Mouse (Mus musculus) c-Kit-positive CD71-negative TER-119-negative erythroid progenitor cells, embryonic 14.5 days (primary cell): ENCODE measurements around the gene Gab1.
A peak's percentile ranks its signal among the peaks of the same experiment; 100 is the strongest.

Experiments used
- DNase-seq: peaks from one replicate; pipeline ENCODE4 v3.0.0-alpha.2; 2013; ENCODE audit warnings: low read depth

Gab1 gene

DNA sequence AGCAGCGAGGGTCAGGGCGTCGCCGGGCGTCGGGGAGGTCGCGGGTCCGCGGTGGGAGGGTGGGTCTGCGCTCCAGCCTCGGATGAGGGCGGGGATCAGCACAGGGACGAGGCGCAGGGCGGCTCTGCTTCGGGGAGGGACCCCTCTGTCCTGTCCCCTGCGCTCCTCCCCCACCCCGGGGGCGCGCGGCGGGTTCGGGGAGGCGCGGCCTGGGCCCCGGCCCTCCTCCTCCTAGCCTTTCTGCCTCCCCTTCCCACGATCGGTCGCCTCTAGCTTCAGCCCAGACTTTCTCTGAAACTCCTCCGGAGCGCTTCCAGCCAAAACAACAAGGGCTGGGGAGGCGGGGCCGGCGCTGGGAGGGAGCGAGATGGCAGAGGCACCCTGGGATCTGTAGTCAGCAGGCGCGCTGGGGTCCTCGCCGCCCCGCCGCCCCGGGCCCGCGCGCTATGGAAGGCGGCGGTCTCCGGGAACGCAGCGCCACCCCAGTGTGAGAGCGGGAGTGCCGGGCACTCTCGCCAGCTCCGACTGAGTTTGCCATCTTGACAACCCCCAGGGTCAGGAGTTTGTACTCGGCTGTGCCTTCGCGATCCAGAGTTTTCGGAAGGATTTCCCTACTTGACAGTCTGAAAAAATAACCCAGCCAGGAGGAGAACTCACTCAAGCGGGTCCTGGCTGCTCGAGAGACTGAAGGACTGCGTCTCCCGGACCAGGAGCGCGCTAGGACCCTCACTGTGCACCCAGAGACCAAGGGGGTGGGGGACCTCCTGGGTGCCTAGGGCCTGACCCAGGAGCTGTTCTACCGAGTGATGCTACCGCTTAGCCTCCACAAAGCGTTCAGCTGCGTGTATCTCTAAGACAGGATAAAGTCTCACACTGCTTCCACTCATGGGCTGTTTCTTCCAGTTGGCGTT, at the start of gene Gab1:
Gab1 (minus strand) TSS at position 324 of the 911 bp plus-strand sequence.
- DNase-seq = peak; percentile 71

DNA sequence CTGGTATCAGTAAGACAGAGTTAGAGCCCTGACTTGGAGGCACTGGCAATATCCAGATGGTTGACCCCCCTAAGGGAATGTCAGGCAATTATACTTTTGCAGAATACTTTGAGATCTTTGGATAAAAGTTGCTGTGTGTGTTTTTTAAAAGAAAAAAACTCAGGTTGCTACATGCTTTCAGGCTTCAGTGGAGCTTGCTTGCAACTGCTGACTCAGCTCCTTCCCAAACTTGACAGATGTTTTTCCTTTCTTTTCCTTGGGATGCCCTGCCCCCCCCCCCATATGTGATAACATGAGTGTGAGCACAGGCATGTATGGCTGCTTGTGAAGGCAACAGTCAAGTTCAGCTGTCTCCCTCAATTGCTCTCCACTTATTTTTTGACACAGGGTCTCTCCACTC, 48.5 kb upstream of the Gab1 start:
- no peak for DNase-seq

DNA sequence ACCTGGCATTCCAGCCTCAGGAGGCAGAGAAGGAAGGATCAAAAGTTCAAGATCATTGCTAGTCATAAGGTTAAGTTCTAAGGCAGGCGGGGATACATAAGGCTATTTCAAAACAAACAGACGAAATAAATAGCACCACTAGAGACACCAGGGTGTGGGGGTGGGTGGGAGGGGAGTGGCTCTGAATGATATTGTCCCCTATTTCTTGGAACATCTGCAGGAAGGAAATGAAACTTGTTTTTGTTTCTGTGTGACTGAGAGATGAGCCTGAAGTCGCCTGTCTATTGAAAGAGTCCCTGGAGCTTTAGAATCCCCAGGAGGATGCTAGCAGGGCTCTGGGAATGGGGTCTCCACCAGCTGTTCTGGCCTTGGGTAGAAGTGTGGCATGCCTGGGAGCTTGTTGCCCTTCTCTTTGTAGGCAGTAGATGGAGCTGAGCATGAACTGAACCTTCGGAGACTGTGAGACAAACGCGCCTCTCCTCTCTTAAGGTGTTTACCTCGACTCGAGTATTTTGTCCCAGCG, 43.5 kb upstream of the Gab1 start:
- DNase-seq = no peak

DNA sequence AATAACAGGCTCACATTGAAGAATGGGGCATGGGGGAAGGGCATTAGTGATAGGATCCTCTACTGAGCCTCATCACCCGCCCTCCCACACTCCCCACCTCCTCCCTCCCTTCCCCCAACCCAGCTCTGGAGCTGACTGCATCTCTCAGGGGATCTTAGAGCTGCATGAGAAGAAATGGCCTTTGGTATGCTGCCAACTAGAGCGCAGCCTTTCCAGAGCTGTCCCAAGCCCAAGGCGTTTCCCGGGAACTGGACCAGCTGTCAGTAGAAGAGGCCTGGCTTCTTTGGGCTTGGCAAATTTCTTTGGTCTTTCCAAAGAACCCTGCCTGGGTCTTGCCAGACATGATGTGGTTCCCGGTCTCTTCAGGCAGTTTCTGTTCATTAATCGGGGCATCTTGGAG, 42.3 kb upstream of the Gab1 start:
- no peak for DNase-seq

DNA sequence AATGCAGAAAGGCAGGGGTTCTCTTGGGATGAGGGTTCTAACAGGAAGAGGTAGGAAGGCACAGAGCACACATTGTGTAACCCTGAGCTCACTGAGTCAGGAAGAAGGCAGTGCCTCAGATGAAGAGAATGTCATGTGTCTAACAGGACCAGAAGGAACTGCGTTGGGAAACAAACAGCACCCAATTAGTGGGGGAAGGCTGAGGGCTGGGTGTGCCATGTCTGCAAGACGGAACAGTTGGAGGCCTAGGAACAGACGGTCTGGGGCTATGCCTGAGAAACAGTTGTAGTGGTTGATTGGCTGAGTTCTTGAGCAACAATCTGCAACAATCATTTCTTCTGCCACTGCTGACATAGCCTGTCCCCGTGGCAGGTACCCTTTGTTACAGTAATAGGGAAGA, 38.8 kb upstream of the Gab1 start:
- DNase-seq = no peak

DNA sequence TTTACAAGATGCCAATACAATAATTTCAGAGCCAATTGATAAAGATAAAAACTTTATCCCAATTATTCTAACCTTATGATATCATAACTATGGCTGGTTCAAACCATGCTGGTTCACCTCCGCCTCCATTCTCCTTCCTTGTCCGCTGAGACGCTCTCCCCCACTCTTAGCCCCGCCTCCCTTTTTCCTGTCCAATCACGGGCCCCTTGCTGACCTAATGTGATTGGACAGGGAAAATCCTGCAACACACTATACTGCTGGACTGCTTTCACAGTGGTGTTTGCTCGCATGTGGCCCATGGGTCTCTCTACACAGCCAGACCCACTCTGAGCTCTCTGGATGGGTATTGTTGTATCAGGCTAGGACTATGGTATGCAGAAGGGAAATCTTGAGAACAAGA, 38.2 kb upstream of the Gab1 start:
- DNase-seq = no peak

DNA sequence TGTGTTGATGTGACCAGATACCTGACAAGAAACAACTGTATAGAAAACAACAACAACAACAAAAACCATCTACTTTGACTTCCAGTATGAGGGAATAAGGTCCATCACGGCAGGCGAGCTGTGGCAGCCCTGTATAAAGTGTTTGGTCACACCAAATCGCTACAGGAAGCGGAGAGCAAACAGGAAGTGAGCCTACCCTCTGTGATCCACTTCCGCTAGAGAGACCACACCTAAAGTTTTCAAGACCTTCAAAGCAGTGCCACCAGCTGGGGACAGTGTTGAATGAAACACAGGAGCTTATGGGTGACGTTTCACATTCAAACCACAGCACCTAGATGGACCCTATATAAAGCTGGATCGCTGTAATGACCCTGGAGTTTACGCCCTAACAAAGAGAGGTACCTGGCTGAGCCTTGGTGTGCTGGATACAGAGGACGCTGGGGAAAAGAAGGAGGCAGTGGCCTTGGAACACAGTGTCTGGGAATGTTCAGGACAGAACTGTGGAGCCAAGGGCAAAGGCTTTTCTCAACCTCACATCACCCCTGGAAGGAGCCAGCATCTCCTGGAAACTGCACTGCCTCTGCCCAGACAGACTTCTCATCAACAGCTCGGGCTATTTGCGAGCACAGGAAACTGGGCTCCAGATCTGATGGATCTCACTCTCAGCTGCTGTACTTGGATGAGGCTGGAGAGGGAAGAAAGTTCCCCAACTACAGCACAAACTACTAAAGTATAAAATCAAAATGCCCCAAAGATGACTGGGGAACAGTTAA, 36.3 kb upstream of the Gab1 start:
- peak; percentile 18 for DNase-seq

DNA sequence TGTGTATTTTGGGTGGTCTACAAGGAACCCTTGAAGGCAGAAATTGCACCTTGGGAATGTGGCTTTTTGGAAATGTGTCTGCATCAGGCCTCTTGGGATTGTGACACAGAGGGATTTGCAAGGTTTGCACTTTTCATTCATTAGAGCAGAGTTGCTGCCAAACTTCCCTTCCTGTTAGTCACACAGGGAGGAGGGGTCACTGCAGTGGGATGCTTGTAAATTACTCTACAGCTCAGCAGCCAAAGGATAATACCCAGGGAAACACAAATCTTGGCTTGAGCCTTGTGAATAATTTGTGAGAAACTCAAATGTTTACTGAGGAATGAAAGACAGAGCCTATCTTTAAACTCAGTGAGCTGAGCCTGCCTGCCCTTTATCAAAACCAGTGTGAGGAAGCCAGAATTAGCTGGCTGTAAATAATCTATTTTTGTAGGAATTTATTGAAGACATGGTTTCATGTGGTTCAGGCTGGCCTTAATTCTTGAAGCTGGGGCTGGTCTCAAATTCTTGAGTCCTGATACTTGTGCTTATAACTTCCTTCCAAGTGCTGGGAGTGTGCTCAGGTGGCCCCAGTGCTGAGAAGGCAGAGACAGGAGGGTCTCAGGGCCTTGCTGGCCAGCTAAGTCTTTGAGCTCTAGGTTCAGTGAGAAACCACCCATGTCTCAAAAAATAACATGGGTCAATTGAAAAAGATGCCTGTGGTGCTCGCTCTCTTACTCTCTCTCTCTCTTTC, 32.9 kb upstream of the Gab1 start:
- no peak for DNase-seq

DNA sequence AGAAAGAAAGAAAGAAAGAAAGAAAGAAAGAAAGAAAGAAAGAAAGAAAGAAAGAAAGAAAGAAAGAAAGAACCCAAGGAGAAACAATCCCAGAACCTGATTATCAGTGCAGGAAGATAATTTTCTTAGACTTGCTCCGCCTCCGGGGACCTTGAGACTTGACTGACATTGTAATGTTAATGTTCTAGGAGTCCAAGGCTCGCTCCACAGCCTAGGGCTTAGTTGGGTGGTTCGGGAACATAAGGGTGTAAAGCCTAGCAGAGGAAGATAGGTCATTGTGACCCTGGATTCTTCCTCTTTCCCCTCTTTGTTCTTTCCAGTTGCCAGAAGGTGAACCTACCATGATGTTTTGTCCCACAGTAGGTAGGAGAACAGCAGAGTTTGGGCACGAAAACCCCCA, 31.1 kb upstream of the Gab1 start:
- no peak for DNase-seq

DNA sequence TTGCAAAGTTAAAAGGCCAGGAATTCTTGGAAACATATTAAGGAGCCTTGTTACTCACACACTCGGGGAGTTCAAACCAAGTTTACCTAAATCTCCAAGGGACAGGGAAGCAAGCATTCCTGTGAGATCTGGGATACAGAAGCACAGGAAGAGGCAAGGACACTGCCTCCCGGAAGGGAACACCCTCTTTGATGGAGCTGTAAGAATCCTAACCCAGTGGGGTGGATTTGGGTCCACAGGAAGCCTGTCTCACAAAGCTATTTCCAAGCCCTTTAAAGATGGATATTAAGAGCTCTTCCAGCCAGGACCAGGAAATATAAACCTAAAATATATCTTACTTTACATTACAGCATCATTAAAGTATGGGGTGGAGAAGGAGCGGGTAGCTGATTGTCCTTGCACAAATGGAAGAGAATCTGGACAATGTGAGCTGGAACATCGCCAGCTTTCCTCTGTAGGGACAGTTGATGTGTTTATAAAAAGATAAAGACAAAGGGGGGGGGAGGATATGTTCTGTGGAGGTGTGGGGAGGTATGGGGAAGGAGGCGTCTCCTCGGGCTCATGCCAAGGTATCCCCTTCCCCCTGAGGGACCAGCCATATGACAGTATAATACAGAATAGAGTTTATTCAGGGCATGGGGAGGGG, 28.1 kb upstream of the Gab1 start:
- no peak for DNase-seq

DNA sequence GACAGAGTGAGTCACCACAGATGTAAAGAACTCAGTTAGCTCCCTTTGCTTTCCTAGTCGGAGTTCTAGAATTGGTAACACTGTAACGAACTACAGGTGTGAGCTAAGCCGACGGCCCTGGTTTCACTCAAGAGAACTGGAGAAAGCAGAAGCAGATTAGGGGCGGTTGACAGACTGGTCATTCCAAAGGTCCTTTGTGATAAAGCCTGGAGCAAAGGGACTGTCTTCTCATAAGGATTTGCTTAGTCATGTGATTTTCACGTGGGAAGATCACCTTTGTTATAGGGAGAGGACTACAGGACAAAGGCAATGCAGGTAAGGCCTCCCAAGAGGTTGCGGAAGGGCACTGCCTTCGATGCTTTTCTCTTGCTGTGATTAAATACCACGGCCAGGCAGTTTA, 22.0 kb upstream of the Gab1 start:
- no peak for DNase-seq

DNA sequence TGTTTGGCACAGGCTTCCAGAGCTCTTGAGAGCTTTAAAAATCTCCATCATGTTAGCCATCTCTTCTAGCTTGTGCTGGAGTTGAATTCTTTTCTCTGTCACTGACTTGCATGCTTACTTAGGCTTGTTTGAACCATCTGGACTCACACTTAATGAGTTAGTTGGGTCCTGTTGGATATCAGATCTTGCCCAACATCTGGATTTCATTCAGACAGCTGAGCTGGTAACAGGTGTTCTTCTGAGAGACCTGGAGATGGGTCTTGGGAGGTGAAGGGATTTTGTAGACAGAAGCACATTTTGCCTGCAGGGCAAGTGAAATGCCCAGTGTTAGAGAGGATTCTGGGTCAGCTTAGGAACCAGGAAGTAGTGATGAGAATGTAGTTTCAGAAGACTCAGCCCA, 19.0 kb upstream of the Gab1 start:
- no peak for DNase-seq

DNA sequence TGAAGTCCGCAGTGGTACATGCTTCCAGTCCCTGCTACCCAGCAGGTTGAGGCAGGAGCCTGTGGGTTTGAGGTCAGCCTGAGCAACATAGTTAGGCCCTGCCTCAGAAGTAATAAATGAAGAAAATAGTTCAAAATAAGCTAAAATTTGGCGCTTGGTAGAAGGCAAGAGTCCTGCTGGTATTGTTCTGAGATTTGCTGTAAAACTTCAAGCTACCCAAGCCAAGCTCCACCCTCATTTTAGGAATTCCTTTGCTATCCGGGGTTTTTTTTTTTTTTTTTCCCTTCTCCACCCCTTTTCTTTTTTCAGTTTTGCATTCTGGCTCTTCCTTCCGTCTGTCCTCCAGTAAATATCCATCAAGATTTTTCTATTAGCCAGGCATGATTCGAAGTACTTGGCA, 15.7 kb upstream of the Gab1 start:
- no peak for DNase-seq

DNA sequence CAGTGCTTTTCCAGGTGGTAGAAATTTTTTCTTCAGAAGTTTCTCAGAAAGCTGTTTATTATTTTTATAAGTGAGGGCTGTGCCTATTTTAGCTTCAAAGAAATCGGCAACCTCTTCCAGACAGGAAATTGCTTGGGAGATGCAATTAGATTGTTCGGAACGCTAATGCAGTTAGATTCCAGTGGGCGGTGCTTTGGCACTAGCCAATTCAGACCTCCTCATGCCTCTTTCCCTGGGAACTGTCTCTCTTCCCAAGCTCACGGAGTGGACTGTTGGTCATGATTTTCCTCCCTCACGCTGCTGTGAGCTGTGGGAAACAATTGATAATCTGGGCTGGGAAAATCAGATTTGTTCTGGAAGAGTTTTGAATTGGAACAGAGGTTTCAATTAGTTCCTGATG, 15.1 kb upstream of the Gab1 start:
- no peak for DNase-seq

DNA sequence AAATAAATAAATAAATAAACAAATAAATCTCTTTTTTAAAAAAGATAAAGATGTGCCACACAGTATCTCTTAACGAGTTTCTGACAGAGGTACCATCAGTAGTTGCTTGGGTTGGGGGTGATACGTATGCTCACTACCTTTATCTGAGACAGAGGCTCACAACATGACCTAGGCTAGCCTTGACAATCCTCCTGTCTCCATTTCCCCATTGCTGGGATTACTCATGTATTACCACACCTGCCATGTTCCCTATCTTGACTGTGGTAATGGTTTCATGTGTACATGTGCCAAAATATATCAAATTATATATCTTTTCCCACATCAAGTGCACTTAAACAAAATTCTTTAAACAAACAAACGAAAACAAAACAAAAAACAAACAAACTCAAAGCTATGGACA, 14.2 kb upstream of the Gab1 start:
- DNase-seq = no peak

DNA sequence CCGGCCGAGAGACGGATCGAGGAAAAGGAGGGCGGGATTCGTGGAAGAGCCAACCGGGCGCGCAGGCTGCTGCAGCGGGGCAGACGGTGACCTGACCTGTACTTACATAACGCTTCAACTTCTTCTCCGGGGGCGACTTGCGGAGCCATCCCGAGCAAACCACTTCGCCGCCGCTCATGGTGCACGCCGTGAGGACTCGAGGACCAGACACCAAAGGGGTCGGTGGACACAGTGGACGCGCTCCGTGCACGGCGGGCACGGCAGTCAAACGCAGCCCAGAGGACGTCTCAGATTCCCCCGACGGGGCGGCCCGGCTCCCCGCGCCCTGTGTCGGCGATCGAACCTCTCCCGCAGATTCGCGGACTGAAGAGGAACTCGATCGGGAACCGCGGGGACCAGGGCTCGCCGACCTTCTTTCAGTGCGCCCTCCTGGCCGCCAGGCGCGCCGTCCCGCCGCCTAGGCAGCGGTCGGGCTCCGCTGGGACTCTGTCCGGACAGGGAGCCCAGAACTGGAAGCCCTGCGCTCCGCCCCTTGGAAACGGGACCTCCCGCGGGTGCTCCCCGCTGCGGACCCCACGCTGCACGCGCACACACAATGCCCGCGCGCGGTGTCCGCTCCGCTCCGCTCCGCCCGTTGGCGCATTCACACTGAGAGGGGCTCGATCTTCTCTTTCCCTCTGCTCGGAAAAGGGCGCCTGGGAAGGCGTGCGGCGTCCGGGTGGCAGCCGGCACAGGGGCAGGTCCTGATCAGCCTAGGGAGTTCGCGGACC, 708 bp downstream of the Gab1 start:
- DNase-seq = peak; percentile 52

DNA sequence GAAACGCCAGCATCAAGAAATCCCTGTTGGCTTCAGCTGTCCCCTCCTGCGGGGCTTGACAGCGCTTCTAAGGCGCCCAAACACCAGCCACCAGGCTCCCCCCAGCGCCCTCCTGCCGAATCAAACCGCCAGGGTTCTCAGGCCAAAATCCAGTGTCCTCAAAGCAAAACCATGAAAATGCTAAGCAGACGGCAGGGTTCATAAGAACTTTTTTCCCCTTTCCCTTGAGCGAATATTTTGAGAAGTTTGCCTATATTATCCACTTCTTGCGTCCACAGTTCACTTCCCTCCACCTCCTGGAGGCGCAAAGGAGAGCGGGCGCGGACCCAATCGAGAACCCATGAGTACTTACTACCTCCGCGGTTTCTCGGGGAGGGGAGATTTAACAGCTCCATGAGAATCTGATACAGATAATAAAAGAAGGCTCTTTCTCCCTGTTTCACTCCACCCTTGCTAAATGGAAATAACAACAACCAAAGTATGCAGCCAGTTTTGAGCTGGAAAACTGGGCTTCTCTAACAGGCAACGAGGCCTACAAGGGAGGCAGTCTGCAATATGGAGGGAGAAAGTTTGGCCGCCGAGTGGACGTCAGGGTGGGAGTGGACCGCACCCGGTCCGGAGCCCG, 1.4 kb downstream of the Gab1 start:
- DNase-seq = peak; percentile 37

DNA sequence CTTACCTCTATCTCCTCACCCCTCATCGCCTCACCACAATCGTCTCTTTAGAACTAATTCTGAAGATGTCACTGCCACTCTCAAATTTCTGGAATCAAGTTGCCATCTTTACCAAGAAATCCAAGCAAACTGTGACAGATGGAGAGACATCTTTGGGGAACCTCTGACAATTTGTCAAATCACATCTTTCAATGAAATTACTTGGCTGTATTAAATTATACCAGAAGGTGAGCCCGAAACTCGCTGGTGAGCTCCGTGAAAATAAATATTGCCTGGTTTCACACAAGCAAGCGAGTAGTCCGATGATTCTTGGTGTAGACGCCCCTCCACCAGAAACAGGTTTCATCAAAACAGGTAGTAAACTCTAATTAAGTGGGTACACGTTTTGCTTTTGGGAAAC, 2.2 kb downstream of the Gab1 start:
- DNase-seq = no peak

DNA sequence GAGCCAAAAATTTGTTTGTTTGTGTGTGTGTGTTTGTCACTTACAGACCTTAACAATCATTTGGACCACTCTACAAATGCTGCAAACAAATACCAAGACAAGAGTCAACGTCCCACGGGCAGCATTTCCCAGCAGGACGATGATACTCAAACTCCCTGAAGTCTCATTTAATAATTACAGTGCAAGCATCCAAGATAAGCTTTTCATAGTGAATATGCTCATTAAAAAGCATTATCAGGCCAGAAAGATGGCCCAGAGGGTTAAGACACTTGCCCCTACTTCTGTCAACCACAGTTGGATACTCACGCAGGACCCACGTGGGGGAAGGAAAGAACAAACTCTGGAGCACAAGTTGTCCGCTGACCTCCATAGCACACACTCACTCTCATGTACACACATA, 4.8 kb downstream of the Gab1 start:
- DNase-seq = no peak

DNA sequence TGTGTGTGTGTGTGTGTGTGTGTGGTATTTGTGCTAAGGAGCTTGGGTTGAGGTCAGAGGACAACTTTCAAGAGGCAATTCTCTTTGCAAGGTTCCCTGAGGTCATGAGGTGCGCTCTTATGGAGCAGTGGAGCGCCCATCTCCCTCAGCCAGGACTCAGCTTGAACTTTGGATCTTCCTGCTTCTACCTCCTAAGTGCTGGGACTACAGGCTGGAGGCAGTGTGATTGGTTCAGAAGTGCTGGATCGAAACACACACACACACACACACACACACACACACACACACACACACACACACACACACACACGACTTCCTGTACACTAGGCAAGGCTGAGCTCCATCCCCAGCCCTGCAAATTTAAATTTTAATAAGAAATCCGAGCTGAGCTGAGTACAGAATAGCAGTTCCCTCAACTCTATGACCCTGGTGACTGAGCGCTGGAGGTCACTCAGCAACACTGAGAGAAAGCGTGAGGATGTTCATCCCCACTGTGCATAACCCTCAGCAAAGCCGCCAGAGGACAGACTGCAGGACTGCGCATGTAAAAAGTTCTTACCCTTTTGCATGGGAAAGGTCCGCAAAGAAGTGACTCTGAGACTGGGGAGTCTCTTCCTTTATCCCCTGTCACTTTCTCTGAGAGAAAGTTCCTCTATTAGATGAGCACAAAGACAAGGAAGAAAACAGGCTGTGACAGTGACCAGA, 6.4 kb downstream of the Gab1 start:
- no peak for DNase-seq
